ENCODE assay signal across 22 mouse cellular contexts in genomic region chr8:45725321-45725720, GRCm38 (mm10).
DNase-seq lines count a peak whose midpoint lies in the region; ATAC-seq and TF ChIP-seq lines count a peak whose summit lies in the region.
"Had no signal": no experiment of that assay in that cellular context is flagged by ENCODE, and none has a peak within 500 bp of the region (broad histone marks: within the 10 kb centered on the region; RNA-seq: fewer than 3 reads in every experiment).

No protein-coding gene starts in this region.

- no peak for ATAC-seq in hindbrain, embryonic 16.5 days
- ATAC-seq: forebrain, embryonic 16.5 days had no signal

- no peak for TF ChIP-seq CTCF in layer of hippocampus, adult 2 months (conservative IDR thresholded peaks at IDR 0.05)

- no peaks in the 10 kb centered on the region for H3K9me3 ChIP-seq in hindbrain, embryonic 16.5 days (ENCODE audit: control insufficient read depth, low read length)
- H3K9me3 ChIP-seq: embryonic facial prominence, embryonic 15.5 days; forebrain, embryonic 12.5 days; heart, embryonic 15.5 days; hindbrain, embryonic 15.5 days had no signal

- WGBS in hindbrain, embryonic 16.5 days = 79% methylated on average over 5 of the region's 5 CpGs

- H3K9ac ChIP-seq in hindbrain, embryonic 16.5 days (ENCODE audit: low read depth, low read length) = no peak overlapping the region
- H3K9ac ChIP-seq: embryonic facial prominence, embryonic 15.5 days; forebrain, embryonic 12.5 days; heart, embryonic 15.5 days; hindbrain, embryonic 15.5 days had no signal

- no peaks in the 10 kb centered on the region for H3K36me3 ChIP-seq in hindbrain, embryonic 16.5 days (ENCODE audit: control insufficient read depth, insufficient read depth, low read length)
- H3K36me3 ChIP-seq: embryonic facial prominence, embryonic 15.5 days; forebrain, embryonic 12.5 days; heart, embryonic 15.5 days; hindbrain, embryonic 15.5 days had no signal

- H3K4me3 ChIP-seq in layer of hippocampus, adult 2 months = no peak overlapping the region
- no peak overlapping the region for H3K4me3 ChIP-seq in hindbrain, embryonic 16.5 days (ENCODE audit: low read length)
- H3K4me3 ChIP-seq: embryonic facial prominence, embryonic 15.5 days; forebrain, embryonic 12.5 days; heart, adult 2 months; heart, embryonic 15.5 days; hindbrain, embryonic 15.5 days had no signal

- peak overlapping the region; percentile 85 for H3K27ac ChIP-seq in layer of hippocampus, adult 2 months
- no peak overlapping the region for H3K27ac ChIP-seq in hindbrain, embryonic 16.5 days (ENCODE audit: low read depth, low read length)
- H3K27ac ChIP-seq: embryonic facial prominence, embryonic 15.5 days; forebrain, embryonic 12.5 days; heart, adult 2 months; heart, embryonic 15.5 days; hindbrain, embryonic 15.5 days had no signal

- no peaks in the 10 kb centered on the region for H3K27me3 ChIP-seq in hindbrain, embryonic 16.5 days (replicated peaks; ENCODE audit: control insufficient read depth, insufficient read depth, low read length)
- H3K27me3 ChIP-seq: embryonic facial prominence, embryonic 15.5 days; forebrain, embryonic 12.5 days; heart, embryonic 15.5 days; hindbrain, embryonic 15.5 days had no signal

- DNase-seq in layer of hippocampus, adult 11-12 months (ENCODE audit: low spot score) = peak; percentile 54
- DNase-seq in layer of hippocampus, postnatal 25 days (ENCODE audit: extremely low spot score in 1 of 2, low spot score in 1 of 2) = no peak
- peak; percentile 8 for DNase-seq in adipocyte (ENCODE audit: low spot score)
- DNase-seq in layer of hippocampus, adult 2 months (ENCODE audit: low spot score in 2 of 2) = peak; percentile 44 to 75
- peak; percentile 42 to 47 for DNase-seq in layer of hippocampus, postnatal 36 days
- no peak for DNase-seq in retina, postnatal 1 day
- no peak for DNase-seq in urinary bladder, postnatal 36 days (ENCODE audit: low spot score in 2 of 2)
- DNase-seq: adrenal gland, adult 8-10 months; adrenal gland, postnatal 36 days; cerebellum, adult 11 months; cerebellum, adult 8-10 months; cerebellum, postnatal 14 days; embryo, embryonic 11 days; gastrocnemius, postnatal 10 days; heart, adult 2 months had no signal

- H3K4me1 ChIP-seq in hindbrain, embryonic 16.5 days (ENCODE audit: control insufficient read depth, insufficient read depth, low read depth, low read length) = no peaks in the 10 kb centered on the region
- H3K4me1 ChIP-seq: embryonic facial prominence, embryonic 15.5 days; forebrain, embryonic 12.5 days; hindbrain, embryonic 15.5 days had no signal

- no peak overlapping the region for H3K4me2 ChIP-seq in hindbrain, embryonic 16.5 days (ENCODE audit: low read length)
- H3K4me2 ChIP-seq: embryonic facial prominence, embryonic 15.5 days; forebrain, embryonic 12.5 days; heart, embryonic 11.5 days; heart, embryonic 15.5 days; hindbrain, embryonic 15.5 days had no signal

Comparison
In these comparisons a context has a peak if more than half of its experiments do, and no peak if none do; other contexts are left out.
1. DNase-seq: peak in layer of hippocampus, adult 11-12 months (single experiment), adipocyte (single experiment), layer of hippocampus, adult 2 months (2 of 2) and layer of hippocampus, postnatal 36 days (2 of 2); none in layer of hippocampus, postnatal 25 days (0 of 2), retina, postnatal 1 day (single experiment) and urinary bladder, postnatal 36 days (0 of 2).